Mouse (Mus musculus): ENCODE measurements around the gene Sh2b1.

The Sh2b1 gene

DNA sequence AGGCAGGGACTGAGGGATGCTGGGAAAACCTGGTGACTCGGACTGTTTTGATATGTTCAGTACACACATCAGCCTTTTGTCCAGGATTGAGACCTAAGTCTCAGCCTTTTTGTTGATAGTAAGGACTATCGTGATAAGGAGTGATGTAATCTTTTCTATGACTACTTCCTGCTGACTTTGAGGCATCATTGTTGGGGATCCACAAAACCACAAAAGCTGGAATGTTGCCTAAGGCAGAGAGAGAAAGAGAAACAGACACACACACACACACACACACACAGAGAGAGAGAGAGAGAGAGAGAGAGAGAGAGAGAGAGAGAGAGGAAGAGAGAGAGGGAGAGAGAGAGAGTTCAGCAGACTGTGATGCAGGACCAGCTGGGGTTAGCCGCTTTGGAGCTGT, 56.7 kb downstream of the Sh2b1 start:
- 63% methylated on average over 3 of the region's 3 CpGs for WGBS

DNA sequence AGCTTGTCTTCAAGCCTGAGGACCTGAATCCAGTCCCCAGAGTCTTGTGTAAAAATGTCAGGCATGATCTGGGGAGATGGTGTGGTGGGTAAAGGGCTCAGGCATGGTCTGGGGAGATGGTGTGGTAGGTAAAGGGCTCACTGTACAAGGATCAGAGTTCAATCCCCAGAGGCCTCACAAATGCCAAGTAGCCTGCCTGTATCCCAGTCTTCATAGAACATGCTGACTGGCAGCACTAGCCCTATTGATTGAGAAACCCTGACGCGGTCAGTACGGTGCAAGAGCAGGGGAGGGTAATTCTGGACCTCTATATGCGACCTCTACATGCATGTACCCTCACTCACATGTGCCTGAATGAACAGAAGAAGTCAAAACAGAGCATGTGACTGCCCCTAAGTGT, 57.6 kb downstream of the Sh2b1 start:
- WGBS = 85% methylated on average over 4 of the region's 4 CpGs

DNA sequence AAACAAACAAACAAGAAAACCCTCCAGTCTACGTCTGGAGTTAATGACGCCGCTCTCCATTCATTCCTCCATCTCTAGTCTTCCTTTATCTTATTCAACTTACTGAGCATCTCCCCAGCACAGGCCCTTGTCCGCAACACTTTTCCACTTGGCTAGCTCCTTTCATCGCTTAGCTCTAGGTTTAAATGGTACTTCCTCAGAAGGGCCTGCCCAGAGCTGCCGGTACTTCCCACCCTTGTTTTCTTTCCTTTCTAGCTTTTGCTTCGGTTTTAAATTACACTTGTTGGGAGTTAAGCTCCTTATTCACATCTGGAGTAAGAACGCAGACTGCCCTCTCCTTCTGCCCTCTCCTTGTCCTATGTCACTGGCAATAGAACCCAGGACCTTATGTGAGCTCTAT, 58.2 kb downstream of the Sh2b1 start:
- 58% methylated on average over 8 of the region's 8 CpGs for WGBS

Data from cerebral cortex, adult 2 months (tissue).